In the genomic region with DNA sequence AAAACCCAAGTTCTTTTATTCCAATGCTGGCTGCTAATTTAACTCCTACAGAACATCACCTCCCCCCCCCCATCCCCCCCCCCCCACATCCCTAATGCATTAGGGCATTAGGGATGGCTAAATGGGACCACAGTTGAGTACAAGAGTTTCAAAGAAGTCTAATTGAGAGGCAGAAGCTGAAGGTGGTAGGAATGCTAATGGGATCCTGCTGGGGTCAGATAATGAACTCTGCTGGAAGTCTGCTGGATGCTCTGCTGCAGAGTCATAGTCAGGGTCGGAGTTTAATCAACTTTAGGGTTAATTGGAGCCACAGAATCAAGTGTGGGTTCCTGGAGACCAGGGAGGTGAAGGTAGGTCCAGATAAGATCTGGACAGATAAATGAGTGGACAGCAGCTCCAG, we compare ENCODE assay signal across 19 mouse cellular contexts. TPM values are rescaled to one million over a fixed set of nuclear protein-coding genes. Genes with fewer than 3 reads are reported as not detected.
"Had no signal": no experiment of that assay in that cellular context is flagged by ENCODE, and none has a peak within 500 bp of the region (broad histone marks: within the 10 kb centered on the region; RNA-seq: fewer than 3 reads in every experiment).

No protein-coding gene starts in this region.

- DNase-seq: cerebellum, adult 9-11 months; cerebellum, postnatal 10 days; cerebellum, postnatal 14 days; cerebellum, postnatal 25 days; cerebellum, postnatal 36 days; embryo, embryonic 11 days; forebrain, postnatal 0 days; gastrocnemius, adult 2 months; gastrocnemius, postnatal 10 days; gastrocnemius, postnatal 14 days; gastrocnemius, postnatal 25 days; gastrocnemius, postnatal 36 days; heart, adult 11 months; heart, adult 18-20 months; heart, adult 2 months had no signal

RNA-seq across cellular contexts. Expression of a gene that starts 17.9 kb away (rescaled TPM):
- total RNA-seq: common myeloid progenitor, adult 5-6 weeks; granulocyte monocyte progenitor cell, adult 5-6 weeks had no signal
- polyA plus RNA-seq: cortical plate, adult 2 months; erythroblast, embryonic 14.5 days had no signal
